Mouse (Mus musculus) ZHBTc4 (cell line): ENCODE results near the gene Rcbtb1.
A peak's percentile ranks its signal among the peaks of the same experiment; 100 is the strongest.
"Not testable (repeated sequence)": the region's sequence is repeated elsewhere in the genome, so short reads cannot be mapped to it uniquely, and the experiment has no call there.

Source experiments
- DNase-seq: peaks from one replicate; pipeline ENCODE4 v3.0.0-alpha.2; 2011; ENCODE audit warnings: low read depth, low spot score

The Rcbtb1 gene

GRCm38 (mm10) chr14:59200711-59201603 is at the start of gene Rcbtb1:
Gene Rcbtb1, plus strand, starts transcription at chr14:59201209.
- peak; percentile 92 for DNase-seq

DNA sequence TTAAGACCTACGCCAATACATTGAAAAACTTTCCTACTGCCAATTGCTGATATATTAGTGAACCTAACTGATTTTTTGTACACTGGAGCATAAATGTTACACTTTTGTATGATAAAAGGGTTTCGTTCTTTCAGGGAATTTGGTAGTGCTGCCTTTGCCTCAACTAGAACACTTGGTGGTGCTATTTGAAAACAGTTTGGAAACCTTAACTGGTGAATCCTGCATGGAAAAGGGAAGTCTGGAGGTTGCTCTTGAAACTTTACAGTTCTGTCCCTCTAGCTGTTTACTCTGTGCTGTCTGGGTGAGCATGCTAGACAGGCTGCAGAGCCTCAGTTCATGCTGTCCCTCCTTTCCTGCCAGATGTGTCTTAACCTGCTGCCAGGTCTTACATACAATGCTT is 45.4 kb upstream of the Rcbtb1 start:
- DNase-seq, result no peak

DNA sequence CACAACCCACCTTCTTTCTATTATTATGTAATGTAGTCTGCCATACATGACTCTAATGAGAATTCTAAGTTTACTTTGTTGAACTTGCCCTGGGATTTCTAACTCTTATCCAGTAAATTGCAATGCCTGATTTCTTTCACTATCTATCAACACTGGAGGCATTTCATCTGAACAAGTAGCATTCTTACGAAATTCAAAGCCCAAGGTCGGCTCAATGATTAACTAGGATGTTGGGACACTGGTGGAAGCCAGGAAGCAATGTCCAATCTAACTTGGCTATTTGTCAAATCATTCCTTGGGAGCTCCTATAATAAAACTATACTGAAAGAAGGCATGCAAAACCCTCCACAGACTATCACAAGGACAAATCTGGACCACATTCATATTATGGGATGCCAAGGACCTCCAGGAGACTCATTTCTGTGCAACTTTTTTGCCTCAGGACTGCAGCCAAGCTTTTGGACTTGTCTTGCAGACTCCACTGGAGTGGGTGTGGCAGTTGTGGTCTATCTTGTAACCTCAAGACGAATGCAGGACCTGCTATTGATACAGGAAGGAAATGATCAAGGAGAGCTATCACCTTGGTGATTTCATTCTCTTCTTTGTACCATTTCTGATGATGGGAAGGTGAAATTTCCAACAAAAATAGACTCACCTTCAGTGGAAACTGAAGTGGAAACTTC is 43.9 kb upstream of the Rcbtb1 start:
- DNase-seq, result no peak

GRCm38 (mm10) chr14:59178649-59179048 is 22.4 kb upstream of the Rcbtb1 start, which contains the start of gene Gm5142:
Gene Gm5142, minus strand, starts transcription at chr14:59178749.
- DNase-seq, result no peak

DNA sequence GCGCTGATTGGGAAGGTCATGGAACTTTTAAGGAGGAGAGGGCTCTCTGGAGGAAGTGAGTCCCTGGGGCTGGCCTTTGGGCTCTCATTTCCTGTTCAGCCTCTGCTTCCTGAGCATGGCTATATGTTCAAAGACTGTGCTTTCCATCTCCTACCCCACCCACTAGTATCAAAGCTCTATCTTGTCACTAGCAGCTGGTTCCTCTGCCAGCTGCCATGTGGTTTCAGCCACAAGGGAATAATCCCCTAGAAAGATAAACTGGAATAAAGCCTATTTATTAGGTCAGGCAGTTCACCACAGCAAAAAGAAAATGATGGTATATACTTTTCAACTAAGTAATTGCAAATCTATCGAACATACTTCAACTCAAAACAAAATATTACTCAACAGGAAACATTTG is 18.3 kb upstream of the Rcbtb1 start:
- no peak for DNase-seq

- no peak for DNase-seq
These were observed 15.5 kb upstream of the Rcbtb1 start for GRCm38 (mm10) chr14:59185514-59185913.

- no peak for DNase-seq
These were observed 14.9 kb upstream of the Rcbtb1 start for GRCm38 (mm10) chr14:59186121-59186520.

DNA sequence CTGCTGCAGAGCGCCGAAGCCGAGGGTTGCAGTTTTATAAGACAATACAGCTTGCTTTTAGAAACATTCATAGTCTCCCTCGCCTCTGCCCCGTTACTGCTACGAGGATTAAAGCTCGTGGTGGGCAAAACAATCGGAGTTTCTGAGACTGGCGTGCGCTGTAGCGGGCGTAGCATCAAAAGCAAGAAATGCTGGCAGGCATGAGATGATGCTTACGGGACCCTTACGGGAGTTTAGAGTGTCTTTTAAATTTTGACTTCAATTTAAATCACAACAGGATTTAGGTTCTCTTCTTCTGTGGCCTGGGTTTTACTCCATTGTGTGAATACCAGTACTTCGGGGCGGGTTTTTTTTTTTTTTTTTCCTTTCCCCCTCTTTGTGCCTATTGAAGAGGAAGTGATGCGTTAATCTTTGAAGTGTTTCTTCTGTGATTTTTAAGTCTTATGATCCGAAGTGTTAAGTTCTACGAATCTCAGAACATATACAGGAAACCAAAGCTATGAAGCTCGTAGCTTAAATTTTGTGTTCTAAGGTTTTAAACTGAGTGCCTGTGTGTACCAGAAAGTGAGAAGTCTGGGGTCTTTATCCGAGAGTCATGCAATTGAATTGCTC is 701 bp downstream of the Rcbtb1 start:
- DNase-seq, result no peak

GRCm38 (mm10) chr14:59205461-59205860 is 4.5 kb downstream of the Rcbtb1 start:
- no peak for DNase-seq

DNA sequence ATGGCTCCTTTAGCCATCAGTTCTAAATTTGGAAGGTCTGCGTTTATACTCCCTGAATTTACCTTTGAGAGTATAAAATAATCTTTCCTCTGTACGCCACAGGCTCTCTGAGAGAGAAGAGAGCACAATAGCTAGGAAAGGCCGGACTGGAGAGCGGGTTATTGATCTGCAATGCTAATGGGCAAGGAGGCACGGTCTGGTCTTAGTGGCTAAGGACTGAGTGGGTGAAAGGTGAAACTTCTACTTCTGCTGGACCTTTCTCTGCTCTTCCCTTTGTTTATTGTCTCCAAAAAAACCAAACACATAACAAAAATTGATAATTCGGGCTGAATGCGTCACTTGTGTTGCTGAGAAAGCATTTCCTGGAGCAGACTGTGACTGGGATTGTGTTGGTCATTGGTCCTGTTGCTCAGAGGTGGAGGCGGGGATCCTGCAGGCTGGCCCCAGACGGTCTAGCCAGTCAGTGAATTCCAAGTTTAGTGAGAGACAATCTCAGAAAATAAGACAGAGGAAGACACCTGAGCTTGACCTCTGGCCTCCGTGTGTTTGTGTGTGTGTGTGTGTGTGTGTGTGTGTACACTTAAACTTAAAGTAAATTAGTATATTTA is 5.1 kb downstream of the Rcbtb1 start:
- no peak for DNase-seq

- DNase-seq, result no peak
These were observed 8.0 kb downstream of the Rcbtb1 start for GRCm38 (mm10) chr14:59209003-59209402.

DNA sequence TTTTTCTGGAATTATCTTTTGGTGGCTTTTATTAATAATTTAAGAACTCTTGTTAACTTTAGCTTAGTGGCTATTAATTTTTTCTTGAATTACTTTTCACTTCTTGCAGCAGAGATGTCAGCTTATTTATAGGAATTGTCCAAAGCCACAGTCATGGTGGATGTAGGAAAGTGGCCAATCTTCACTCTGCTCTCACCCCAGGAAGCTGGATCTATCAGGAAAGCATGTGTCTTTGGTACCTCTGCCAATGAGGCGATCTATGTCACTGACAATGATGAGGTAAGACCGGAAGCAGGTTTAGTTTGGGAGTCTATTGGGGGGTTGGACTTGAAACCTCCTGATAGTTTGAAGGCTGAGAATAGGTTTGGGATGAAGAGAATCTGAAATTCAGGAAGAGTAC is 8.8 kb downstream of the Rcbtb1 start:
- DNase-seq, result no peak

GRCm38 (mm10) chr14:59219241-59219640 is 18.2 kb downstream of the Rcbtb1 start:
- no peak for DNase-seq

GRCm38 (mm10) chr14:59226240-59226639 is 25.2 kb downstream of the Rcbtb1 start:
- DNase-seq, result no peak

DNA sequence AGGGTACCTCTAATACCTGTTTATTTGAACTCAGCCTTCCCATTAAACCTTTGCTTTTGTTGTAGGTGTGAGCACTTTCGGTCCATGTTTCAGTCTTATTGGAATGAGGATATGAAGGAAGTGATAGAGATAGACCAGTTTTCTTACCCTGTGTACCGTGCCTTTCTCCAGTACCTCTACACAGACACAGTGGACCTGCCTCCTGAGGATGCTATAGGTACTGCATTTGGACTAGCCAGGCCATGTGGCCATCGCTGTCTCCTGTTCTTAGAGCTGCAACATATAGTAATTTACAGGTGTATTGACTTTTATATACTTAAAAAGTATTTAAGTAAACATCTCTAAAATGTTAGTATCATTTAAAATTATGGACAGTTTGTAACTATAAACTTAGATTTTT is 28.8 kb downstream of the Rcbtb1 start:
- peak; percentile 11 for DNase-seq

DNA sequence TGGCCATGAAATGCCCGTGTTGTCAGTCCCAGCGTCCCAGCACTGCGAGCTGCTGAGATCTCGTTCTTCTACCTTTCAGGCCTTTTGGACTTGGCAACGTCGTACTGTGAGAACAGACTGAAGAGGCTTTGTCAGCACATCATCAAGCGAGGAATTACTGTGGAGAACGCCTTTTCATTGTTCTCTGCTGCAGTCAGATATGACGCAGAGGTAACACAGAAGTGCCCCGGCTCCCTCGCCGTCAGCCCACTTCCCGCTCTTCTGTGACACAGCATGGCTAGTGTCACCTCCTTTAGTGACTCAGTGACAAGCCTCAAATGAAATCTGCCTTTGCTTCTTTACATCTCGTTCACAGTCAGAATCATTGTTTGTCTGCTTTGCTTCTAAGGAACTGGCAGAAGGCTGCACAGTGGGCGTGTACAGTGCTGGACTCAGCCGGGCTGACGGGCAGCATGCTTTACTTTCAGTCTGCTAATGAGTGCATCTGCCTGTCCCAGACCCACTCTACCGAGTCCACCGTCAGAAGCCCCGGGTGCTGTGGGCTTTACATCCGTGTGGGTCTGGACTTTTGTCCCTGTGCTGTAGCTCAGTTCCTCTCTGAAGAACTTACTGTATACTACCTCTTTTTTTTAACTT is 29.4 kb downstream of the Rcbtb1 start:
- DNase-seq, result no peak

- DNase-seq, result peak; percentile 9
These were observed 31.0 kb downstream of the Rcbtb1 start for GRCm38 (mm10) chr14:59232003-59232402.

DNA sequence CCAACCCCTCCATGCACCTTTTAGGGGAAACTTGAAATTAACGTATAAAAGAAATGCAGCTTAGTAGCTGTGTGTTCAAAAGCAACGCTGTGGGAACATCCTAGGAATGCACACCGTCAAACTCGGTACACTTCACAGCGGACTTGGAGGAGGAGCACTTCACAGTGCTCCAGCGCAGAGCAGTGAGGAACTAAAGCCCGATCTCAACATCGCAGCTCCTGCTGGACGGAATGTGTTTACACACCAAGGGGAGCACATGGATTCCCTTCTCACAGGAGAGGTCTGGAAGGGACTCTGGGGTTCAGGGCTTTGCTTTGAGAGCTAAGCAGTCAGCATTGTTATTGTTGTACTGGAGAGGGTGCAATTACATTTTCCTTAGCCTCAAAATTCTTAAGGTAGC is 32.6 kb downstream of the Rcbtb1 start:
- peak; percentile 17 for DNase-seq

DNA sequence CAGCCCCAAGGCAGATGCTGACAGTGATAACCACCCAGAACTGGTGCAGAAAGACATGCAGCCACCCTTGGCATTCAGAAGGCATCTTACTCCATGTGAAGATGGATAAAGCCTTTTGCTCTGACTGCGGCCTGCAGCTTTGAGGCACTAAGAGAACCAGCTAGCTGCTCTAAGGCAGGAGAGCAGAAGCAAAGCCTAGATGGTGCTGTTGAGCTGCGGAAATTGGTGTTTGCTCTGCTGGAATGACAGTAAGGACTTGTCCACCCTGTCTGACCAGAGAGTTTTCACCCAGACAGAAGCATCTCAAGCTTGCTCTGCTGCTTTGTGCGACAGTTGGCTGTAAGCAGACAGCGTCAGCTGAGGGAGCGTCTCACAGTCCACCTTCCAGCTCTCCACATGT is 49.3 kb downstream of the Rcbtb1 start:
- peak; percentile 3 for DNase-seq

- DNase-seq, result not testable (repeated sequence)
These were observed 54.9 kb downstream of the Rcbtb1 start for GRCm38 (mm10) chr14:59255861-59256260.

DNA sequence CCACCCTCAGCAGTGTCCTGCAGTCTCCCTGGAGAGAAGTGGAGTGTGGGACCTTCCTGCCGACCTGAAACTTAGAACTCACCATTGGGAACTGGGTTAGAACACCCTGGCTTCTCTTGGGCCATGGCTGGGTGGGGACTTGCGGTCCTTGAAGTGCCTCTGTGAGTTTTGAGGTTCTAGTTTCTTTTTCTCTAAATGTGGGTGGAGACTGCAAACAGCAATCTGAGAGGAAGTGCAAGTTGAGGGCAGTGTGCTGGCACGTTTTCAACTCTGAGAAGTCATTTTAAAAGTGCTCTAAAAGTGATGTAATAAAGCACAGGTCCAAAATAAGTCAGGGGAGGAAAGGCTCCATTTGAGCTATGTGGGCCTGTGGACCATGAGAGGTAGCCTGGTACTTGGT is 59.0 kb downstream of the Rcbtb1 start, which contains the start of gene Gm6904:
Gene Gm6904 (minus strand): TSS at position 161 of the 400 bp plus-strand sequence.
- DNase-seq, result no peak
